Mouse (Mus musculus) kidney, postnatal 0 days (tissue): ENCODE results near the gene Jak3. TPM values are rescaled to one million over a fixed set of nuclear protein-coding genes. Genes with fewer than 3 reads are reported as not detected.

Experiments
- ATAC-seq: fragments of 200-750 bp; cut with Nextera tagmentation; replicated peaks from 2 replicates; pipeline ENCODE4 v1.8.0; 2017; ENCODE audit warnings: low read depth, moderate number of reproducible peaks, moderate TSS enrichment, moderate library complexity; ENCODE audit not compliant: low FRiP score
- DNase-seq: peaks from one replicate; pipeline ENCODE4 v3.0.0-alpha.2; 2016; ENCODE audit warnings: low spot score
- H3K27ac ChIP-seq: fragments of 300-500 bp; sonication (generic); 2 replicates; pipeline ENCODE4 v1.5.1; 2014; ENCODE audit warnings: mild to moderate bottlenecking
- H3K27me3 ChIP-seq: fragments of 300-500 bp; sonication (generic); 2 replicates; pipeline ENCODE4 v1.6.1; 2014; ENCODE audit warnings: low read length, mixed read lengths; ENCODE audit not compliant: insufficient read depth
- H3K36me3 ChIP-seq: fragments of 300-500 bp; sonication (generic); 2 replicates; pipeline ENCODE4 v1.6.1; 2014; ENCODE audit warnings: low read length, mixed read lengths; ENCODE audit not compliant: insufficient read depth
- H3K4me1 ChIP-seq: fragments of 300-500 bp; sonication (generic); replicated peaks from 2 replicates; pipeline ENCODE4 v1.6.1; 2014; ENCODE audit warnings: antibody characterized with exemption, low read length, mixed read lengths; ENCODE audit not compliant: insufficient read depth
- H3K4me2 ChIP-seq: fragments of 300-500 bp; sonication (generic); 2 replicates; pipeline ENCODE4 v1.6.1; 2014; ENCODE audit warnings: mild to moderate bottlenecking, low read length, moderate library complexity, mixed read lengths
- H3K4me3 ChIP-seq: fragments of 300-500 bp; sonication (generic); replicated peaks from 2 replicates; pipeline ENCODE4 v1.5.1; 2014; ENCODE audit warnings: low read depth, low read length
- H3K9ac ChIP-seq: fragments of 300-500 bp; sonication (generic); 2 replicates; pipeline ENCODE4 v1.6.1; 2014; ENCODE audit warnings: low read depth, low read length
- H3K9me3 ChIP-seq: fragments of 300-500 bp; sonication (generic); replicated peaks from 2 replicates; pipeline ENCODE4 v1.6.1; 2016; ENCODE audit warnings: low read length, inconsistent platforms, mixed read lengths
- CTCF ChIP-seq: IDR thresholded peaks from 2 replicates; pipeline ENCODE4 v1.5.1; 2016; ENCODE audit warnings: antibody characterized with exemption, low read depth, mild to moderate bottlenecking, moderate library complexity
- WGBS: fragments of 180-500 bp; shearing (Covaris S2); extraction: QIAGEN DNeasy Blood & Tissue Kit; methylation state at CpG from one replicate; pipeline ENCODE4 v1.1.7; 2014; 5-methylcytosine and 5-hydroxymethylcytosine counted together
- polyA plus RNA-seq: library from polyadenylated mRNA; unstranded; fragments of >200 nt; fragmentation: Nextera tagmentation; extraction: Ambion mirVana; gene quantifications from 2 replicates; pipeline ENCODE4 v1.2.1, GENCODE M21; 2015

The Jak3 gene
- polyA plus RNA-seq, 1 experiment from 2014 or later = 5.3 TPM

- peaks cover 8% of the 10 kb centered on the region; the same call in 1 of the 2 replicates for H3K36me3 ChIP-seq
- ATAC-seq (peak; percentile 22; the same call in 1 of the 2 replicates), DNase-seq (peak; percentile 56)
- peak overlapping the region; percentile 90 for H3K4me2 ChIP-seq
- 3% methylated on average over 25 of the region's 25 CpGs for WGBS
- H3K4me3 ChIP-seq = peak overlapping the region; percentile 47
- H3K4me1 ChIP-seq = peaks cover 25% of the 10 kb centered on the region
- no peaks in the 10 kb centered on the region for H3K9me3 ChIP-seq
- H3K27ac ChIP-seq = peak overlapping the region; percentile 57; the same call in 1 of the 2 replicates
- TF ChIP-seq CTCF = no peak
- no peak overlapping the region for H3K9ac ChIP-seq
- no peaks in the 10 kb centered on the region for H3K27me3 ChIP-seq
Observed at GRCm38 (mm10) chr8:71629781-71630212, 46.3 kb upstream of the Jak3 start.

GRCm38 (mm10) chr8:71630761-71631160, 45.3 kb upstream of the Jak3 start:
- DNase-seq (no peak), ATAC-seq (no peak)
- Histone ChIP-seq H3K4me2 (no peak overlapping the region), H3K36me3 (peaks cover 7% of the 10 kb centered on the region; the same call in 1 of the 2 replicates), H3K27me3 (no peaks in the 10 kb centered on the region), H3K4me3 (no peak overlapping the region), H3K9me3 (no peaks in the 10 kb centered on the region), H3K9ac (no peak overlapping the region), H3K27ac (no peak overlapping the region), H3K4me1 (peaks cover 25% of the 10 kb centered on the region)
- 72% methylated on average over 6 of the region's 6 CpGs for WGBS
- no peak for TF ChIP-seq CTCF

- Histone ChIP-seq H3K9me3 (no peaks in the 10 kb centered on the region), H3K36me3 (no peaks in the 10 kb centered on the region), H3K4me3 (no peak overlapping the region), H3K9ac (no peak overlapping the region), H3K4me2 (no peak overlapping the region), H3K4me1 (peaks cover 25% of the 10 kb centered on the region), H3K27ac (no peak overlapping the region), H3K27me3 (no peaks in the 10 kb centered on the region)
- 52% methylated on average over 2 of the region's 2 CpGs for WGBS
- TF ChIP-seq CTCF = no peak
- no peak for ATAC-seq
- DNase-seq = no peak
Observed at GRCm38 (mm10) chr8:71631897-71632296, 44.2 kb upstream of the Jak3 start.

GRCm38 (mm10) chr8:71633164-71633563, 42.9 kb upstream of the Jak3 start:
- Histone ChIP-seq H3K27me3 (no peaks in the 10 kb centered on the region), H3K4me2 (no peak overlapping the region; the same call in 1 of the 2 replicates), H3K36me3 (no peaks in the 10 kb centered on the region), H3K9ac (no peak overlapping the region), H3K4me1 (peaks cover 22% of the 10 kb centered on the region), H3K9me3 (no peaks in the 10 kb centered on the region), H3K4me3 (no peak overlapping the region), H3K27ac (no peak overlapping the region)
- TF ChIP-seq CTCF = peak; percentile 56
- ATAC-seq = no peak
- peak; percentile 32 for DNase-seq
- 12% methylated on average over 13 of the region's 22 CpGs for WGBS

GRCm38 (mm10) chr8:71633981-71634667, 42.0 kb upstream of the Jak3 start:
- Histone ChIP-seq H3K4me1 (peaks cover 12% of the 10 kb centered on the region; the same call in 1 of the 2 replicates), H3K4me2 (peak overlapping the region; percentile 31), H3K9ac (no peak overlapping the region), H3K9me3 (no peaks in the 10 kb centered on the region), H3K27me3 (no peaks in the 10 kb centered on the region), H3K36me3 (no peaks in the 10 kb centered on the region), H3K4me3 (0 out of 2 replicates have a peak overlapping the region, but pooled peaks have one; percentile 1), H3K27ac (no peak overlapping the region)
- peak; percentile 61 for DNase-seq
- TF ChIP-seq CTCF = no peak
- ATAC-seq = no peak
- 3% methylated on average over 26 of the region's 26 CpGs for whole genome bisulfite sequencing

- Histone ChIP-seq H3K36me3 (no peaks in the 10 kb centered on the region), H3K9me3 (no peaks in the 10 kb centered on the region), H3K9ac (no peak overlapping the region), H3K4me2 (no peak overlapping the region), H3K4me1 (0 out of 2 replicates have a peak, but pooled peaks cover 5% of the 10 kb centered on the region), H3K4me3 (no peak overlapping the region), H3K27ac (no peak overlapping the region), H3K27me3 (no peaks in the 10 kb centered on the region)
- no peak for TF ChIP-seq CTCF
- 70% methylated on average over 8 of the region's 8 CpGs for WGBS
- DNase-seq = no peak
- no peak for ATAC-seq
Observed at GRCm38 (mm10) chr8:71637149-71638095, 38.7 kb upstream of the Jak3 start.
